Mouse (Mus musculus): ENCODE data around the gene Camk1. TPM values are rescaled to one million over a fixed set of nuclear protein-coding genes. Genes with fewer than 3 reads are reported as not detected.

Gene Camk1
- total and polyA plus RNA-seq, 2 experiments from 2014 or later: 96.5 to 109 TPM

DNA sequence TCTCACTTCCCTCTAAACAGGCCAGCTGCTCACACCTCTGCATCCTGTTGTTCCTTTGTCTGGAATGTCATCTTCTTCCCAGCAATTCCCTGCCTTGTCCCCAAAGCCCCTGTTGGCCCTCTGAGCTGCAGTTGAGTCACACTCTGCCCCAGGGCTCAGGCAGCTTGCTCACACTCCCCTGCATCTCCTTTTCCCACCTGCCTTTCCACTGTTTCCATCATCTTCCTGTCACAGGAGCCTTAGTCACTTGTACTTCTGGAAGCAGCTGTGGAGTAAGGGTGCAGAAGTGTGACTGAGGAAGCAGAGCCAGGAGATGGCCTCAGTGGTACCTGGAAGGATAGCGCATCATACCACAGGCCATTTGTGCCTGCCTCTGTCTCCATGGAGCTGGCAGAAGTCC lies 18.5 kb upstream of the Camk1 start:
- Histone ChIP-seq H3K27me3 (ENCODE audit: insufficient read depth, low read length) (no peaks in the 10 kb centered on the region), H3K4me2 (ENCODE audit: low read depth, low read length) (no peak overlapping the region), H3K4me3 (ENCODE audit: low read length) (no peak overlapping the region), H3K36me3 (ENCODE audit: insufficient read depth, low read length) (peaks cover 6% of the 10 kb centered on the region; the same call in 1 of the 2 replicates), H3K4me1 (ENCODE audit: insufficient read depth, low read length) (no peaks in the 10 kb centered on the region), H3K27ac (no peak overlapping the region), H3K9ac (replicated peaks; ENCODE audit: low read length) (no peak overlapping the region), H3K9me3 (ENCODE audit: low read length) (no peaks in the 10 kb centered on the region)
- ATAC-seq (no peak), DNase-seq (ENCODE audit: low spot score) (no peak)
- WGBS: 89% methylated on average over 1 of the region's 1 CpGs
- TF ChIP-seq CTCF (IDR thresholded peaks at IDR 0.05; ENCODE audit: low read depth): no peak

DNA sequence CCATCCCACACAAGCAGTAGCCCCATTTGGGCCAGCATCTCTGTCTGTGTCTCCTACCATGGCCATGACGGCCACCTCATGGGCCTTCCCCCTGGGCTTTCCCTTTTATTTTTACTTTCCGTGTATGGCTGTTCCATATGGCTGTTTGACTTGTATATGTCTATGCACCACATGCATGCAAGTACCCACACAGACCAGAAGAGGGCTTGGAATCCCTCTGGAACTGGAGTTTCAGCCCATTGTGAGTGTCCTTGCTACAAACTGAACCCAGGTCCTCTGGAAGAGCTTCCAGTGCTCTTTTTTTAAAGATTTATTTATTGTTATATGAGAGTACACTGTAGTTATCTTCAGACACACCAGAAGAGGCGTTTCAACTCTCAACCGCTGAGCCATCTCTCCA lies 17.7 kb upstream of the Camk1 start:
- peak; percentile 26; the same call in 1 of the 2 replicates for TF ChIP-seq CTCF (IDR thresholded peaks at IDR 0.05; ENCODE audit: low read depth)
- no peaks in the 10 kb centered on the region for H3K9me3 ChIP-seq (ENCODE audit: low read length)
- WGBS: 76% methylated on average over 4 of the region's 4 CpGs

DNA sequence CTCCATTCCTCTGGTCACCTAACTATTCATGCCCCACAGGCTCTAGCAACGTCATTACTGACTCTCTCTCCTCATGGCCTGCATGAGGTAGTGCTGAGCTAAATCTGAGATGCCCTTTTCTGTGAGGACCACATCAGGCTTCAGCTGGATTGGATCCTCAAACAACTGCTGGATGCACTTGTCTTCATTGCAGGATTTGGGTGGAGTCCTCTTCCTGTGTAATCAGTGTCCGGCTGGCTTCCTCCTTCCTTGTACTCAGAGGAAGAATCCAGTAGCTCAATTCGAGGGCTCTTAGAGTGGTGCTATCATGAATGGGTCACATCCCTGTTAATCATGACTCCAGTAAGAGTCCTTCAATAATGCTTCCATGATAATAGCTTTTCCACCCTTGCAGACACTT lies 9.9 kb upstream of the Camk1 start:
- Histone ChIP-seq H3K4me3 (ENCODE audit: low read length) (no peak overlapping the region), H3K9me3 (ENCODE audit: low read length) (no peaks in the 10 kb centered on the region), H3K4me1 (ENCODE audit: insufficient read depth, low read length) (no peaks in the 10 kb centered on the region), H3K4me2 (ENCODE audit: low read depth, low read length) (no peak overlapping the region), H3K27ac (no peak overlapping the region), H3K27me3 (ENCODE audit: insufficient read depth, low read length) (no peaks in the 10 kb centered on the region), H3K9ac (replicated peaks; ENCODE audit: low read length) (no peak overlapping the region), H3K36me3 (ENCODE audit: insufficient read depth, low read length) (no peaks in the 10 kb centered on the region)
- DNase-seq (ENCODE audit: low spot score) (no peak), ATAC-seq (no peak)
- WGBS: 68% methylated on average over 3 of the region's 3 CpGs
- TF ChIP-seq CTCF (IDR thresholded peaks at IDR 0.05; ENCODE audit: low read depth): no peak

More for the DNA sequence above, 17.7 kb upstream of the Camk1 start:
- DNase-seq (ENCODE audit: low spot score) (no peak), ATAC-seq (no peak)
- no peak overlapping the region for H3K4me3 ChIP-seq (ENCODE audit: low read length)
- no peaks in the 10 kb centered on the region for H3K4me1 ChIP-seq (ENCODE audit: insufficient read depth, low read length)
- H3K27ac ChIP-seq: no peak overlapping the region
- no peaks in the 10 kb centered on the region for H3K27me3 ChIP-seq (ENCODE audit: insufficient read depth, low read length)
- H3K36me3 ChIP-seq (ENCODE audit: insufficient read depth, low read length): no peaks in the 10 kb centered on the region
- H3K4me2 ChIP-seq (ENCODE audit: low read depth, low read length): no peak overlapping the region
- H3K9ac ChIP-seq (replicated peaks; ENCODE audit: low read length): no peak overlapping the region

DNA sequence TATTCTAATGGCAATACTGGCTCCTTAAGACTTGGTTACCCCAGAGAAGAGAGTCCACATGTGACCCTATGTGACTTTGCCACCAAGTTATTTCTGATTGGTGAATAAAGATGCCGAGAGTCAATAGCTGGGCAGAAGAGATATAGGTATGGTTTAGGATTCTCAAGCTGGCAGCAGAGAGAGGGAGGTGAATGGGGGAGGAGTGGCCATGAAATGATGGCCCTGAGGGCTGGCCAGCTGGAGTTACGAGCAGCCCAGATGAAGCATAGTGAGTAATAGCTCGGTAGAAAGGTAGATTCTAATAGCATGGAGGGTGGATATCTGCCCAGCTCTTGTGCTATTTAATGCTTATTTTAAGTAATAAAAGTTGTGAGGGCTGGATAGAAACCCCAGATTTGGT lies 9.0 kb upstream of the Camk1 start:
- 66% methylated on average over 3 of the region's 3 CpGs for WGBS
- H3K36me3 ChIP-seq (ENCODE audit: insufficient read depth, low read length): no peaks in the 10 kb centered on the region
- no peak overlapping the region for H3K9ac ChIP-seq (replicated peaks; ENCODE audit: low read length)
- no peak overlapping the region for H3K4me2 ChIP-seq (ENCODE audit: low read depth, low read length)
- no peak for ATAC-seq
- no peaks in the 10 kb centered on the region for H3K27me3 ChIP-seq (ENCODE audit: insufficient read depth, low read length)
- DNase-seq (ENCODE audit: low spot score): no peak
- no peaks in the 10 kb centered on the region for H3K4me1 ChIP-seq (ENCODE audit: insufficient read depth, low read length)
- no peaks in the 10 kb centered on the region for H3K9me3 ChIP-seq (ENCODE audit: low read length)
- no peak overlapping the region for H3K27ac ChIP-seq
- TF ChIP-seq CTCF (IDR thresholded peaks at IDR 0.05; ENCODE audit: low read depth): no peak
- no peak overlapping the region for H3K4me3 ChIP-seq (ENCODE audit: low read length)

DNA sequence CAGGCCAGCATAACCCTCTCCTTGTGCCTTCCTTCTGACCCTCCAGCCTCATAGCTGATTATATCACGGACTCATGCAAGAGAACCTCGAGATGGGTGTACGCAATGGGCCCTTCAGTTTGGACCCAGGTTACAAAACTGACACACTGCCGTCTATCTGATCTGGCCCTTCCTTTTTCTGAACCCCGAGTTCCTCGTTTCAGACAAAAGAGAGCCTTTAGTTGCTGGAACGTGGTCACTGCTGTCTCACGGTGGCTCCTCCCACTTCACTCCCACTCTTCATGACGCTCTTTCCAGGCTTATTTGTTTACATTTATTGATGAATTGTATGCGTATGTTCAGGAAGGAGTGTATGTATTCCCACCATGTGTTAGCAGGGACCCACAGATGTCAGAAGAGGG lies 7.9 kb upstream of the Camk1 start:
- Histone ChIP-seq H3K36me3 (ENCODE audit: insufficient read depth, low read length) (no peaks in the 10 kb centered on the region), H3K9ac (replicated peaks; ENCODE audit: low read length) (no peak overlapping the region), H3K4me2 (ENCODE audit: low read depth, low read length) (no peak overlapping the region), H3K4me1 (ENCODE audit: insufficient read depth, low read length) (no peaks in the 10 kb centered on the region), H3K27ac (no peak overlapping the region), H3K9me3 (ENCODE audit: low read length) (no peaks in the 10 kb centered on the region), H3K4me3 (ENCODE audit: low read length) (no peak overlapping the region), H3K27me3 (ENCODE audit: insufficient read depth, low read length) (no peaks in the 10 kb centered on the region)
- TF ChIP-seq CTCF (IDR thresholded peaks at IDR 0.05; ENCODE audit: low read depth): no peak
- WGBS: 59% methylated on average over 10 of the region's 10 CpGs
- DNase-seq (ENCODE audit: low spot score) (no peak), ATAC-seq (no peak)

DNA sequence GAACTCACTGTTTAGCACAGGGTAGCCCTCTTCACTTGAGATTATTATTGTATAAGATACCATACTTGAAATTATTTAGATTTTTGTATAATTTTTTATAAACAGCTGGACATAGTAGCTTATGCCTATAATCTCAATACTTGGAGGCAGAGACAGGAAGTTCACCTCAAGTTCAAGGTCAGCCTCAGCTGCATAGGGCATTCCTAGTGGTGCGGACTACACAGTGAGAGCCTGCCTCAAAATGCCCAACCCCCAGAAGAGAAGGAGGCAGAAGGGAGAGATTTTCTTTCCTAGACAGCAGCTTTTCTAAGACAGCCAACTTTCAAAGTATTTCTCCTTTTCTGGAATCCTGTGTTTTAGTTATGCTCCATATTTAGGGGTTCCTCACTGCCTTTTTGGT lies 7.4 kb upstream of the Camk1 start:
- no peak overlapping the region for H3K4me3 ChIP-seq (ENCODE audit: low read length)
- no peak for TF ChIP-seq CTCF (IDR thresholded peaks at IDR 0.05; ENCODE audit: low read depth)
- no peaks in the 10 kb centered on the region for H3K27me3 ChIP-seq (ENCODE audit: insufficient read depth, low read length)
- WGBS: 89% methylated on average over 1 of the region's 1 CpGs
- no peak overlapping the region for H3K4me2 ChIP-seq (ENCODE audit: low read depth, low read length)
- no peaks in the 10 kb centered on the region for H3K36me3 ChIP-seq (ENCODE audit: insufficient read depth, low read length)
- H3K27ac ChIP-seq: no peak overlapping the region
- ATAC-seq (no peak), DNase-seq (ENCODE audit: low spot score) (no peak)
- H3K9me3 ChIP-seq (ENCODE audit: low read length): no peaks in the 10 kb centered on the region
- H3K4me1 ChIP-seq (ENCODE audit: insufficient read depth, low read length): no peaks in the 10 kb centered on the region
- no peak overlapping the region for H3K9ac ChIP-seq (replicated peaks; ENCODE audit: low read length)

DNA sequence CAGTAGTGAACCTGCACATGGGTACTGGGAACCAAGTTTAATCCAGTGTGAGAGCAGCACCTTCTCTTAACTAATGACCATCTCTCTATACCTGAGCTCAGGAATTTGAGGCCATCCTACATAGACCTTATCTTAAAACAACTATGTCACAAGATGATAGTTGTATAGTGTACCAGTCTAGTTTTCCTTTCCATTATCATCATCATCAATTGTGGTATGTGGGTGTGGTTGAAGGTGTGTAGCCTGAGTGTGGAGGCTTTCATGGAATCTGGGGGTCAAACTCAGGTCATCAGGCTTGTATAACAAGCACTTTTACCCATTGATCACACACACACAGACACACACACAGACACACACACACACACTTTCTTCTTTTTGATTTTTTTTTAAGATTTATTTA lies 6.8 kb upstream of the Camk1 start:
- ATAC-seq: no peak
- Histone ChIP-seq H3K4me2 (ENCODE audit: low read depth, low read length) (no peak overlapping the region), H3K4me1 (ENCODE audit: insufficient read depth, low read length) (no peaks in the 10 kb centered on the region), H3K36me3 (ENCODE audit: insufficient read depth, low read length) (no peaks in the 10 kb centered on the region), H3K9ac (replicated peaks; ENCODE audit: low read length) (no peak overlapping the region), H3K27me3 (ENCODE audit: insufficient read depth, low read length) (no peaks in the 10 kb centered on the region), H3K4me3 (ENCODE audit: low read length) (no peak overlapping the region), H3K27ac (no peak overlapping the region), H3K9me3 (ENCODE audit: low read length) (no peaks in the 10 kb centered on the region)
- no peak for DNase-seq (ENCODE audit: low spot score)
- no peak for TF ChIP-seq CTCF (IDR thresholded peaks at IDR 0.05; ENCODE audit: low read depth)

All from hindbrain, postnatal 0 days (tissue).